Mouse (Mus musculus) lung, postnatal 0 days (tissue): ENCODE measurements around the gene Steap1. TPM values are rescaled to one million over a fixed set of nuclear protein-coding genes. Genes with fewer than 3 reads are reported as not detected.

Experiments used
- ATAC-seq: fragments of 200-750 bp; cut with Nextera tagmentation; 2 replicates; pipeline ENCODE4 v1.8.0; 2017; ENCODE audit warnings: moderate library complexity
- DNase-seq: peaks from one replicate; pipeline ENCODE4 v3.0.0-alpha.2; 2016; ENCODE audit warnings: low spot score
- H3K27ac ChIP-seq: fragments of 300-500 bp; sonication (generic); 2 replicates; pipeline ENCODE4 v1.5.1; 2014; ENCODE audit warnings: antibody characterized with exemption, mild to moderate bottlenecking, low read length, mixed read lengths
- H3K27me3 ChIP-seq: fragments of 300-500 bp; sonication (generic); replicated peaks from 2 replicates; pipeline ENCODE4 v1.6.1; 2014; ENCODE audit warnings: low read length, mixed read lengths; ENCODE audit not compliant: insufficient read depth
- H3K36me3 ChIP-seq: fragments of 300-500 bp; sonication (generic); 2 replicates; pipeline ENCODE4 v1.6.1; 2014; ENCODE audit warnings: low read length, mixed read lengths; ENCODE audit not compliant: insufficient read depth
- H3K4me1 ChIP-seq: fragments of 300-500 bp; sonication (generic); 2 replicates; pipeline ENCODE4 v1.6.1; 2014; ENCODE audit warnings: antibody characterized with exemption, low read depth, low read length, mixed read lengths; ENCODE audit not compliant: insufficient read depth
- H3K4me2 ChIP-seq: fragments of 300-500 bp; sonication (generic); replicated peaks from 2 replicates; pipeline ENCODE4 v1.6.1; 2014; ENCODE audit warnings: low read depth, mild to moderate bottlenecking, low read length, moderate library complexity, mixed read lengths
- H3K4me3 ChIP-seq: fragments of 300-500 bp; sonication (generic); 2 replicates; pipeline ENCODE4 v1.5.1; 2014; ENCODE audit warnings: low read depth, low read length
- H3K9ac ChIP-seq: fragments of 300-500 bp; sonication (generic); replicated peaks from 2 replicates; pipeline ENCODE4 v1.6.1; 2014; ENCODE audit warnings: low read depth, mild to moderate bottlenecking
- H3K9me3 ChIP-seq: fragments of 300-500 bp; sonication (generic); 2 replicates; pipeline ENCODE4 v1.6.1; 2016; ENCODE audit warnings: low read length, mixed read lengths
- CTCF ChIP-seq: IDR thresholded peaks from 2 replicates; pipeline ENCODE4 v1.5.1; 2016; ENCODE audit warnings: antibody characterized with exemption, mild to moderate bottlenecking
- EP300 ChIP-seq: IDR thresholded peaks from 2 replicates; pipeline ENCODE4 v1.6.1; 2016; ENCODE audit warnings: antibody characterized with exemption, mild to moderate bottlenecking, control low read depth
- WGBS: fragments of 180-500 bp; shearing (Covaris S2); extraction: QIAGEN DNeasy Blood & Tissue Kit; methylation state at CpG from one replicate; pipeline ENCODE4 v1.1.7; 2014; 5-methylcytosine and 5-hydroxymethylcytosine counted together
- polyA plus RNA-seq: library from polyadenylated mRNA; unstranded; fragments of >200 nt; fragmentation: Nextera tagmentation; extraction: Ambion mirVana; gene quantifications from 2 replicates; pipeline ENCODE4 v1.2.1, GENCODE M21; 2015

Steap1 gene
- polyA plus RNA-seq, 1 experiment from 2014 or later: 4.0 TPM

- Histone ChIP-seq H3K9me3 (no peaks in the 10 kb centered on the region), H3K36me3 (no peaks in the 10 kb centered on the region), H3K4me2 (no peak overlapping the region), H3K27me3 (no peaks in the 10 kb centered on the region), H3K27ac (no peak overlapping the region), H3K4me3 (no peak overlapping the region), H3K4me1 (peaks cover 4% of the 10 kb centered on the region; the same call in 1 of the 2 replicates), H3K9ac (no peak overlapping the region)
- TF ChIP-seq EP300 (no peak), CTCF (no peak)
- ATAC-seq: no peak
- 34% methylated on average over 4 of the region's 4 CpGs for WGBS
- DNase-seq: no peak
Measured at GRCm38 (mm10) chr5:5692167-5692738, 56.9 kb downstream of the Steap1 start.

- Histone ChIP-seq H3K9ac (no peak overlapping the region), H3K4me2 (no peak overlapping the region), H3K27me3 (no peaks in the 10 kb centered on the region), H3K4me1 (peaks cover 4% of the 10 kb centered on the region; the same call in 1 of the 2 replicates), H3K4me3 (no peak overlapping the region), H3K27ac (no peak overlapping the region), H3K36me3 (no peaks in the 10 kb centered on the region), H3K9me3 (no peaks in the 10 kb centered on the region)
- peak; percentile 32 for DNase-seq
- WGBS: 63% methylated on average over 8 of the region's 8 CpGs
- TF ChIP-seq CTCF (no peak), EP300 (peak; percentile 73)
- no peak for ATAC-seq
Measured at GRCm38 (mm10) chr5:5688945-5689540, 60.1 kb downstream of the Steap1 start.

- Histone ChIP-seq H3K9me3 (no peaks in the 10 kb centered on the region), H3K27me3 (no peaks in the 10 kb centered on the region), H3K4me2 (no peak overlapping the region), H3K36me3 (no peaks in the 10 kb centered on the region), H3K4me1 (peaks cover 4% of the 10 kb centered on the region; the same call in 1 of the 2 replicates), H3K4me3 (no peak overlapping the region), H3K27ac (no peak overlapping the region), H3K9ac (no peak overlapping the region)
- DNase-seq (no peak), ATAC-seq (no peak)
- WGBS: 59% methylated on average over 6 of the region's 6 CpGs
- TF ChIP-seq CTCF (no peak), EP300 (no peak)
Measured at GRCm38 (mm10) chr5:5688228-5688627, 60.9 kb downstream of the Steap1 start.

DNA sequence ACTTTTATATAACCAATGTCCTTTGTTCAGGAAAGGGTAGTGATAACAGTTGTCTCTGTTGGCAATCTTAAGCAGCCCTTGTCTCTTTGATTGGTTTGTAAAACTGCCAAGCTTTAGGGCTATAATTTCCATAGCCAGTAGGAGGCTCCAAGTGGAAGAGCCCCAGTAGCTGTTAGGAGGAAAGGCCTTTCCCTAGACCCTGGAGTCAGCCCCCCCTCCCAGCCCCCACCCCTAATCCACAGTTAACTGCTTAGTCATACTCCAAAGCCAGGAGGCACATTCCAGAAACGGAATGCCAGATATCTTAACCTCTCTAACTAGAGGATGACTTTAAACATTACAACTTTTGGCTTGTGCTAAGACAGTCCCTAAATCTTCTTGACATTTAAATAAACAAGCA lies 62.2 kb downstream of the Steap1 start:
- WGBS: 7% methylated on average over 1 of the region's 1 CpGs
- Histone ChIP-seq H3K4me2 (no peak overlapping the region), H3K9ac (no peak overlapping the region), H3K27ac (no peak overlapping the region), H3K9me3 (no peaks in the 10 kb centered on the region), H3K36me3 (no peaks in the 10 kb centered on the region), H3K27me3 (no peaks in the 10 kb centered on the region), H3K4me3 (no peak overlapping the region), H3K4me1 (peaks cover 4% of the 10 kb centered on the region; the same call in 1 of the 2 replicates)
- peak; percentile 54 for ATAC-seq
- peak; percentile 40 for DNase-seq
- no peak for TF ChIP-seq EP300
- TF ChIP-seq CTCF: peak; percentile 34

Other genes with a start within 250 kb of the Steap1 start
- gene Cldn12, start 234.4 kb downstream of the Steap1 start, polyA plus RNA-seq: 12.8 and 15.1 TPM in 2 replicates
- gene Gtpbp10, start 189.8 kb downstream of the Steap1 start, polyA plus RNA-seq: 10.6 and 12.6 TPM in 2 replicates
- gene Gm8773, start 175.5 kb downstream of the Steap1 start, polyA plus RNA-seq: 0.16 and 0.36 TPM in 2 replicates
- gene Cfap69, start 85.1 kb downstream of the Steap1 start, polyA plus RNA-seq: 8.9 and 9.6 TPM in 2 replicates
- gene Steap2, start 54.7 kb downstream of the Steap1 start, polyA plus RNA-seq: 5.2 and 6.2 TPM in 2 replicates